Mouse (Mus musculus) stomach, embryonic 15.5 days (tissue): ENCODE measurements around the gene Cdc6. TPM values are rescaled to one million over a fixed set of nuclear protein-coding genes. Genes with fewer than 3 reads are reported as not detected.
"Not testable (repeated sequence)": the region's sequence is repeated elsewhere in the genome, so short reads cannot be mapped to it uniquely, and the experiment has no call there.

Experiments used
- ATAC-seq: fragments of 200-750 bp; cut with Nextera tagmentation; 2 replicates; pipeline ENCODE4 v1.8.0; 2017; ENCODE audit warnings: low read depth, moderate number of reproducible peaks, moderate TSS enrichment; ENCODE audit not compliant: insufficient read depth, low FRiP score
- H3K27ac ChIP-seq: fragments of 300-500 bp; sonication (generic); 2 replicates; pipeline ENCODE4 v1.5.1; 2015; ENCODE audit warnings: mild to moderate bottlenecking, inconsistent platforms
- H3K27me3 ChIP-seq: fragments of 300-500 bp; sonication (generic); replicated peaks from 2 replicates; pipeline ENCODE4 v1.6.1; 2015; ENCODE audit warnings: inconsistent platforms
- H3K36me3 ChIP-seq: fragments of 300-500 bp; sonication (generic); 2 replicates; pipeline ENCODE4 v1.6.1; 2015; ENCODE audit warnings: inconsistent platforms
- H3K4me1 ChIP-seq: fragments of 300-500 bp; sonication (generic); 2 replicates; pipeline ENCODE4 v1.6.1; 2015; ENCODE audit warnings: inconsistent platforms
- H3K4me2 ChIP-seq: fragments of 300-500 bp; sonication (generic); 2 replicates; pipeline ENCODE4 v1.6.1; 2015; ENCODE audit warnings: mild to moderate bottlenecking, inconsistent platforms
- H3K4me3 ChIP-seq: fragments of 300-500 bp; sonication (generic); replicated peaks from 2 replicates; pipeline ENCODE4 v1.5.1; 2015; ENCODE audit warnings: inconsistent platforms
- H3K9ac ChIP-seq: fragments of 300-500 bp; sonication (generic); 2 replicates; pipeline ENCODE4 v1.6.1; 2015; ENCODE audit warnings: inconsistent platforms
- H3K9me3 ChIP-seq: fragments of 300-500 bp; sonication (generic); 2 replicates; pipeline ENCODE4 v1.6.1; 2016; ENCODE audit warnings: inconsistent platforms
- WGBS: fragments of 180-500 bp; shearing (Covaris S2); methylation state at CpG from one replicate; pipeline ENCODE4 v1.1.7; 2015; 5-methylcytosine and 5-hydroxymethylcytosine counted together
- polyA plus RNA-seq: library from polyadenylated mRNA; unstranded; fragments of >200 nt; fragmentation: Nextera tagmentation; extraction: Ambion mirVana; gene quantifications from 2 replicates; pipeline ENCODE4 v1.2.1, GENCODE M21; 2015

Gene Cdc6
- polyA plus RNA-seq, 1 experiment from 2014 or later, result 28.8 TPM

DNA sequence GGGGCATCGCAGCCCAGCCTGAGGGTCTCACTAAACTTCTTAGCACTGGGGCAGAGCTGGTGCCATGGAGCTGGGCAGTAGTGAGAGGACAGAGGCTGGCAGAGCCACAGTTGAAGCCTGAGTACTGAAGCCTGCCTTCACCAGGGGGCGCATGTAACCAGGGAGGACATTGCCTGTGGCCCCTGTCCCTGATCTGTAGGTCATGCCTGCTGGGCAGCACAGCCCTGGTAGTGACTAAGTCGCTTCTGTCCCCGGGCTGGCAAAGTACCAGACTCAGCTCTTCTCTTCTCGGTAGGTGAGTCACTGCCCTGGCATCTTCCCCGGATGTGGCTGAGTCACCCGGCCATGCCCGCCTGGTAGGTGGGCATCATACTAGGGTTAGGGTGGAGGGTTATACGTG lies 25.6 kb downstream of the Cdc6 start:
- no peaks in the 10 kb centered on the region for H3K36me3 ChIP-seq
- peak overlapping the region; percentile 36 for H3K4me2 ChIP-seq
- H3K9ac ChIP-seq, result no peak overlapping the region
- H3K4me3 ChIP-seq, result no peak overlapping the region
- peaks cover 83% of the 10 kb centered on the region for H3K4me1 ChIP-seq
- peak overlapping the region; percentile 88 for H3K27ac ChIP-seq
- H3K9me3 ChIP-seq, result no peaks in the 10 kb centered on the region
- H3K27me3 ChIP-seq, result no peaks in the 10 kb centered on the region
- no peak for ATAC-seq
- WGBS, result 42% methylated on average over 9 of the region's 9 CpGs

DNA sequence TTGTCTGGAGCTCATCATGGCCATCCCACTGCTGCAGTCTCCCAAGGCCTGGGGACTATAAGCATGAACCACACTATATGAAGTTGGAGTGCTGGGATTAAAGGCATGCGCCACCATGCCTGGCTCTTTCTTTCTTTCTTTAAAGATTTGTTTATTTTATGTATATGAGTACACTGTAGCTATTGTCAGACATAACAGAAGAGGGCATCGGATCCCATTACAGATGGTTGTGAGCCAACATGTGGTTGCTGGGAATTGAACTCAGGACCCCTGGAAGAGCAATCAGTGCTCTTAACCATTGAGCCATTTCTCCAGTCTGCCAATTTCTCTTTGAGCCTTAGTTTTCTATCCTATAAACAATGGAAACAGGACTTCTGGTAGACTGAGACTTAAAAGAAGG lies 26.2 kb downstream of the Cdc6 start:
- not testable (repeated sequence) for H3K4me2 ChIP-seq, ATAC-seq, H3K9ac ChIP-seq, H3K4me3 ChIP-seq, H3K9me3 ChIP-seq, H3K27me3 ChIP-seq, H3K36me3 ChIP-seq
- Histone ChIP-seq H3K4me1 (peaks cover 83% of the 10 kb centered on the region), H3K27ac (peak overlapping the region; percentile 88; the same call in 1 of the 2 replicates)
- 69% methylated on average over 2 of the region's 2 CpGs for WGBS

DNA sequence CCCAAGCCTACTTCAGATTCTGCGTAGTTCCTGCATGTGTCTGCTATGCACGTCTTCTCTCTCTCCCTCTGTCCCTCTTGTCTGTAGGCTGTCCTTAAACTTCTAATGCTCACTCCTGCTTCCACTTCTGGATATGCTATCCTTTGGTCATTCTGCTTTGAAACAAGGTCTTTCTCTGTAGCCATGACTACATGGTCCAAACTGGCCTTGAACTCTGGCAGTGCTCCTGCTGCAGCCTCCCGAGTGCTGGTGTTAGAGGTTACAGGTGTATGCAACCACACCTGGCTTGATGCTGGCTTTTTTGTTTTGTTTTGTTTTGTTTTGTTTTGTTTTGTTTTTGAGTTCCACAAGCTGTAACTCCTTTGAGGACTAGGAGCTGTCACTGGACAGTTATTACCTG lies 26.8 kb downstream of the Cdc6 start:
- H3K4me1 ChIP-seq, result peaks cover 83% of the 10 kb centered on the region
- no peaks in the 10 kb centered on the region for H3K36me3 ChIP-seq
- no peak overlapping the region for H3K27ac ChIP-seq
- H3K9me3 ChIP-seq, result no peaks in the 10 kb centered on the region
- WGBS, result 86% methylated on average over 3 of the region's 3 CpGs
- no peak overlapping the region for H3K4me2 ChIP-seq
- no peak overlapping the region for H3K9ac ChIP-seq
- ATAC-seq, result no peak
- no peak overlapping the region for H3K4me3 ChIP-seq
- H3K27me3 ChIP-seq, result no peaks in the 10 kb centered on the region

DNA sequence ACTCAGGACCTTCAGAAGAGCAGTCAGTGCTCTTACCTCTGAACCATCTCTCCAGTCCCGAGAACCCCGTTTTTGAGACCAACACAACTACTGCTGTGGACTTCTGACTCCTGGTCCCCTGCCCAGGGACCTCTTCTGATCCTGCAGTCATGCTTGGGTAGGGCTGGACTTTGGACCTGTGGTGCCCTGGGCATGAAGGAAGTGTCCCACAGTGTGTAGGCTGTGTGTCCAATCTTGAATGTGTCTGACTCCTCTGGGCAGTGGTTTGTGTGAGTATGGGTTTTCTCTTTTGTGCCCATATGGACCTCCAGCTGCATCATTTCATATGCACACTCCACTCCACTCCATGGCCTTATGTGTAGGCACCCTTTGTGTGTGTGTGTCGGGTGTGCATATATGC lies 27.5 kb downstream of the Cdc6 start:
- no peak overlapping the region for H3K27ac ChIP-seq
- ATAC-seq, result no peak
- 86% methylated on average over 3 of the region's 3 CpGs for WGBS
- H3K9ac ChIP-seq, result no peak overlapping the region
- H3K27me3 ChIP-seq, result no peaks in the 10 kb centered on the region
- H3K36me3 ChIP-seq, result no peaks in the 10 kb centered on the region
- no peak overlapping the region for H3K4me2 ChIP-seq
- H3K4me3 ChIP-seq, result no peak overlapping the region
- peaks cover 83% of the 10 kb centered on the region for H3K4me1 ChIP-seq
- no peaks in the 10 kb centered on the region for H3K9me3 ChIP-seq

DNA sequence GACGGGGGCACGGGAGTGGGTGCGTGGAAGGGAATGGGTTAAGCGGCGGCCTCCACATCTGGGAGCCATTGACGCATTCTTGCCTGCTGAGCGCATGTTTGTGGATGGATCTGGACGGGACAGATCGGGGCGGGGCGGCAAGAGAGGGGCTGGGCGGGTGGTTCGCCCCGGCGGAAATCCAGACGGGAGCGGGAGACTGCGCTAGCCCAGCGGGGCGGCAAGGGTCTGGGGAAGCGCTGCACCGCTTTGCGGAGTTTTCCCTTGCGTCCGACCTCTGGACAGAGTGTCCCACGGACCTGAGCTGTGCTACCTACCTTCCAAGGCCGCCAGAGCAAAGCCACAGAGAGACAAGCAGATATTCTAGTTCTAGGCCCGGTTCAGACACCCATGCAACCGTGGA lies 28.6 kb downstream of the Cdc6 start:
- Histone ChIP-seq H3K4me1 (peaks cover 83% of the 10 kb centered on the region), H3K4me2 (peak overlapping the region; percentile 85), H3K9me3 (no peaks in the 10 kb centered on the region), H3K9ac (peak overlapping the region; percentile 48; the same call in 1 of the 2 replicates), H3K36me3 (no peaks in the 10 kb centered on the region), H3K4me3 (peak overlapping the region; percentile 92), H3K27ac (peak overlapping the region; percentile 93), H3K27me3 (no peaks in the 10 kb centered on the region)
- 2% methylated on average over 29 of the region's 29 CpGs for WGBS
- ATAC-seq, result 0 out of 2 replicates have a peak, but pooled peaks have one; percentile 16

DNA sequence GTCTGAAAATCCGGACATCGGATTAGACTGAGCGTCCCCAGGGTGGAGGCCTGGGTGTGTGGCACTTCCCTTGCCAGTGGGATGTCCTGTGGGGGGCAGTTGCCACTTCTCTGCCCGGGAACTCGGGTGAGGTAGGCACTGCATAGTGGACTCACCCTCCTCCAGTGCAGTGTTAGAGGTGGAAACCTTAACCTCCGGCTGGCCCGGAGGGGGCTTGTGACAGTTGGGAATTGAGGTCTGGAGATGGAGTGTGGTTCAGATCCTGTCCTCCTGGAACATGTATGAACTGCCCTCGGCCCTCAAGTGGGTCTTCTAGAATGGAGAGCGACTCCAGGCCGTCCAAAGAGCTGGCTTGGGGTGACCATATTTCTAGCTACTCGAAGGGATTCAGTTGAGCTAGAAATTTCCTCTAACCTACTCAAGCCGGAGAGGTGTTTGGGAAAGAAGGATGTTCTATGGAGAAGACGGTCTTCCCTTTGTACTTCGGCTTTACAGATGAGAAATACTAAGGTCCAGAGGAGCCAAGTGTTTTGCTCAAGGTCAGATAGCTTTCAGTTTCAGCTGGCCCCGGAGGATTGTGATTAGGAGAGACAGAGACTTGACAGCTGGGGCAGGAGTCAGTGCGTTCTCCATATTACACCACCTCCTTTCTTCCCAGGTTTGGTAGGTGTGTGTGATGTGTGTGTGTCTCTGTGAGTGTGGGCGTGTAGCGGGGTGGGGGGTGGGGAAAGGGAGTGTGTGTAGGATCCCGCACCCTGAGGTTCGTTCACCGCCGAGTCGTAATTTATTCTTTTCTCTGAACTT lies 29.2 kb downstream of the Cdc6 start:
- Histone ChIP-seq H3K27me3 (no peaks in the 10 kb centered on the region), H3K27ac (peak overlapping the region; percentile 93), H3K4me1 (peaks cover 83% of the 10 kb centered on the region), H3K36me3 (no peaks in the 10 kb centered on the region), H3K4me2 (peak overlapping the region; percentile 85), H3K9ac (peak overlapping the region; percentile 48; the same call in 1 of the 2 replicates), H3K9me3 (no peaks in the 10 kb centered on the region), H3K4me3 (peak overlapping the region; percentile 92)
- WGBS, result 5% methylated on average over 23 of the region's 23 CpGs
- ATAC-seq, result no peak; the same call in 1 of the 2 replicates

DNA sequence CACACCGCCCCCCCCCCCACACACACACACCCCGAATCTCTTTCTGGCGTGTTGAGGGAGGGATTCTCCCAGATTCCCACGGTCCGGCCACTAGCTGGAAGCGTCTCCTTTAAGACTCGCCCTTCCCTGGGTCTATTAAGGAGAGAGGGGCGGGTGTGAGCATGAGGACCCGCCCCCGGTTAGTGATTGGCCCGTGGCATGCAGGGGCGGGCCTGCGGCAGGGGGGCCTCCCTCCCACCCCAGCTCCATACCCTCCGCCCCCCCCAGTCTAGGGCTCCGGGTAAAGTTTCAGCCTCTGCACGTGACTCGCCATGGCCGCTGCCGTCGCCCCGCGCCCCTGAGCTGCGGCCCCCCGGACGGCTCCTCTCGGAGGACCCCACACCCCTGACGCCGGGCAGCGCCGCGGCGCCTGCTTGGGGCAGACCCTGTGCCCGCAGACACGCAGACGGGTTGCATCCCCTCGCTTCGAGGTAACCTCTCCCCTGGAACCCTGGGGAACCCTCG lies 29.9 kb downstream of the Cdc6 start:
- Histone ChIP-seq H3K27ac (peak overlapping the region; percentile 98), H3K4me3 (peak overlapping the region; percentile 92), H3K36me3 (no peaks in the 10 kb centered on the region), H3K9me3 (no peaks in the 10 kb centered on the region), H3K4me2 (peak overlapping the region; percentile 85), H3K9ac (peak overlapping the region; percentile 89), H3K4me1 (peaks cover 83% of the 10 kb centered on the region), H3K27me3 (no peaks in the 10 kb centered on the region)
- WGBS, result 0% methylated on average over 38 of the region's 38 CpGs
- peak; percentile 89 for ATAC-seq

DNA sequence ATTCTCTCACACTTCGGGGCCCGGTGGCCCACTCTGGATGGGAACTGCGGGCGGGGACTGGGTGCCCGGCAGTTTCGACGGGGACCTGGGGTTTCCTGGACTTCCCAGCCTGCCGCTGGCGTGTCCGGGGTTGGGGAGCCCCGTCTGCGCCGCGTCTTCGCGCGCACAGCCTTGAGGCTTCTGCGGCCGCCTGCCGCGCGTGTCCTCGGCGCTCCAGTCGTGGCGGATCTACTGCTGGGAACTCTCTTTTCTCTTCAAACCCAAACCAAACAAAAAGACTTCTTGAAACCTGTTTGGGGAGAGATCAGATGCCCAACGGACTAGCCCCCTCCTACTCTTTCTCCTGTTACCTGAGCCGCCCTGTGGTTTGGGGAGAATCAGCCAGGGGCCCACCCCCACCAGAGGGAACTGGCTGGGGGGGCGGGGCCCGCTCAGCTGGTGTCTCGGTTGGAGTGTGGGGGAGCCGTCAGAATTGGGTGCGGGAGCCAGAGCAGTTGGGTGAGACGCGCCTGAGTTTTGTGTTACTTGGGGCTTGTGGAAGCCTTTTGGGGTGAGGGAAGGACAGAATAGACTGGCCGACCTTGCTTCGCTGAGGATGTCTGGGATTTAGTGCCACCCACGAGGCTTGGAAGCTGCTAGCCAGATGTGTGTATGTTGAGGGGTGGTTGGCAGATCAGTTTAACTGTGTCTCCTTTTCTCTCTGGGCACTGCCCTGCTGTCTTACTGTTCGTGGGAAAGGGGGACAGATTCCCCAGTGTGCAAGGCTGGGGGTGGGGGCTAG lies 30.5 kb downstream of the Cdc6 start:
- Histone ChIP-seq H3K9ac (peak overlapping the region; percentile 89), H3K36me3 (no peaks in the 10 kb centered on the region), H3K27me3 (no peaks in the 10 kb centered on the region), H3K9me3 (no peaks in the 10 kb centered on the region), H3K4me1 (peaks cover 83% of the 10 kb centered on the region), H3K4me2 (peak overlapping the region; percentile 85), H3K27ac (peak overlapping the region; percentile 98), H3K4me3 (peak overlapping the region; percentile 92)
- WGBS, result under 1% methylated on average over 39 of the region's 39 CpGs
- ATAC-seq, result no peak

DNA sequence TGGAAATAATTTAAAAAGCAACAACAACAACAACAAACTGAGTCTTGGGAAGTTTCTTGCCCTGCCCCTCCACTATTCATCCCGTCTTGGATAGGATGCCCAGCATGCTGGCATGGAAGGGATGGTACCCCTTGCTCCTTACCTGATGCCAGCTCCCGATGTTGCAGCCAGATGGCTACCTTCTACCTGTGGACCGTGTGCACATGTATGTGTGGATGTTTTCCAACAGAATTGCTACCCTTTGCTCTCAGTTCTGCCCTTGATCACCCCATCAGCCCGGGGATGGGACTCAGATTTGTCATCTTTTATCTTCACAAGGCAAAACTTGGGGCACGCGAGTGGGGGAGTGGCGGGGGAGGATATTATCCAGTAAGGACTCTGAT lies 31.1 kb downstream of the Cdc6 start:
- H3K4me3 ChIP-seq, result peak overlapping the region; percentile 92
- H3K4me1 ChIP-seq, result peaks cover 83% of the 10 kb centered on the region
- H3K36me3 ChIP-seq, result no peaks in the 10 kb centered on the region
- peak overlapping the region; percentile 85 for H3K4me2 ChIP-seq
- peak overlapping the region; percentile 98 for H3K27ac ChIP-seq
- H3K9ac ChIP-seq, result peak overlapping the region; percentile 89; the same call in 1 of the 2 replicates
- H3K27me3 ChIP-seq, result no peaks in the 10 kb centered on the region
- 25% methylated on average over 7 of the region's 7 CpGs for WGBS
- no peaks in the 10 kb centered on the region for H3K9me3 ChIP-seq
- ATAC-seq, result no peak

DNA sequence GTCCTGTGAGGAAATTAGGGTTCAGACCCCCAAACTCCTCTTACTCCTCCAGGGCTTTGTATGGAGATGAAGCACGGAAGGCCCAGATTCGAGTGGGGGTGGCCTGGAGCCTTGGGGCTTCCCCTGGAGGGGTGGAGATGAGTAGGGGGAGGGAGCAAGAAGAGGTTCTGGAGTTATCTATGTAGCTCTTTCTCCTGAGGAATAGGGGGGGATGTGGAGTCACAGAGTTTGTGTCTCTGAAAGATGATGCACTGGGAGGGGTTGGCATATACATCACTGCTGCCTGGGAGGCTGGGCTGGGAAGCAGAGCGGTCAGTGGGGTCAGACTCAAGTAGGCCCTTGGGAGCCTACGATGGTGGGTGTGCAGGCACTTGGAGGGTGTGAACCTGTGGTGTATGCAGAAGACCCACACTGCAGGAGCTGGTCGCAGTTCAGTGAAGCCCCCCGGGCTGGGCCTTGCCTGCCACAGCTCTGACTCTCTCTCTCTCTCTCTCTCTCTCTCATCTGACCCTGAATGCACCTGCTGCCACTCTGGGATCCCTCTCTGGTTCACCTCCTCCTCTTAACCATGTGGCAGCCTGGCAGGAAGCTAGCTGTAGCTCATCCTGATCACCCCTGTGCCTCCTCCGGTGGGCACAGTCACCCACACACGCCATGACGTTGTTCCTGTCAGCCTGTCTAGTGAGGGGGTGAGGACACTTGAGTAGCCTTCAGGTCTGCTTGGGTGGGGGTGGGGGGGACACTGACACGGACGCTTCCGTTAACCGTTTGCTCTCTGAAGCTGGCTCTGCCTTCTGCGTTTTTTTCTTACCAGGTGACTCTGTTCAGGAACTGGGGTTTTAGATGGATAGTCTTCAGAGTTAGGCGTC lies 31.7 kb downstream of the Cdc6 start:
- peak overlapping the region; percentile 89 for H3K9ac ChIP-seq
- H3K4me3 ChIP-seq, result peak overlapping the region; percentile 92
- peak overlapping the region; percentile 98 for H3K27ac ChIP-seq
- peaks cover 84% of the 10 kb centered on the region for H3K4me1 ChIP-seq
- H3K4me2 ChIP-seq, result peak overlapping the region; percentile 85
- ATAC-seq, result no peak
- WGBS, result 30% methylated on average over 15 of the region's 15 CpGs
- H3K27me3 ChIP-seq, result no peaks in the 10 kb centered on the region
- no peaks in the 10 kb centered on the region for H3K36me3 ChIP-seq
- no peaks in the 10 kb centered on the region for H3K9me3 ChIP-seq

DNA sequence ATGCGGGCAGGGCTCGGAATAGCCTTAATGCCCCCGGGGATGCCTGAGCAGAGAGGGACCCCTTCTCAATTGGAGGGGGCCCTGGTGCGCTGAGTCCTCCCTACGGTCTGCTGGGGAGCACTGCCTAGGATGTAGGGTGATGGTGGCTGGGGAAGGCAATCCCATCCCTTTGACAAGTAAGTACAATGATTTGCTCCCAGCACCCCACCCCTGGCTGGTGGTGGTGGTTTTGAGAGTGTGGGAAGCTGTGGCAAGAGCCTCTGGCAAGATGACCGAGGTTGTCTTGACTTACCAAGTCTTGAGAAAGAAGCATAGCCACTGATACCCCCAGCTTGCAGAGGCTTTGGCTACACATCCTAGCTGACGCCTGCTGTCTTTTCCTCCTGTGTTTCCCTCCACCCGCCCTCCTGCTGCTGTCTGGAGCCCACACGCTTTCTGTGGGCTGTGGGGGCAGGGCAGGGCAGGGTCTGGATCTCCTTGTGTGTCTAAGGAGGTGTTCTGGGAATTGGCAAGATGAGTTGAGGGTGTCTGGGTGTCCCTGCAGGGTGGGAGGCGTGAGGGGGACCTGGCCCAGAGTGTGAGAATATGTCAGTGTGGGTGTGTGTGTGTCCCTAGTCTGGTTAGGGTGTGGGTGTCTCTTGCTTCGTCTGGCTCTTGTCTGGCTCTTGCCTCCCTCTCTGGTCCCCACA lies 32.5 kb downstream of the Cdc6 start:
- Histone ChIP-seq H3K9me3 (no peaks in the 10 kb centered on the region), H3K4me2 (peak overlapping the region; percentile 85), H3K4me3 (peak overlapping the region; percentile 92), H3K36me3 (no peaks in the 10 kb centered on the region), H3K27ac (peak overlapping the region; percentile 98), H3K4me1 (peaks cover 84% of the 10 kb centered on the region), H3K27me3 (no peaks in the 10 kb centered on the region), H3K9ac (peak overlapping the region; percentile 20; the same call in 1 of the 2 replicates)
- no peak for ATAC-seq
- WGBS, result 40% methylated on average over 11 of the region's 11 CpGs
